Mouse (Mus musculus): ENCODE measurements around the gene Acox1. TPM values are rescaled to one million over a fixed set of nuclear protein-coding genes. Genes with fewer than 3 reads are reported as not detected.

Gene Acox1
- total and polyA plus RNA-seq, 3 experiments: 17.1 to 21.0 (median 20.4) TPM

DNA sequence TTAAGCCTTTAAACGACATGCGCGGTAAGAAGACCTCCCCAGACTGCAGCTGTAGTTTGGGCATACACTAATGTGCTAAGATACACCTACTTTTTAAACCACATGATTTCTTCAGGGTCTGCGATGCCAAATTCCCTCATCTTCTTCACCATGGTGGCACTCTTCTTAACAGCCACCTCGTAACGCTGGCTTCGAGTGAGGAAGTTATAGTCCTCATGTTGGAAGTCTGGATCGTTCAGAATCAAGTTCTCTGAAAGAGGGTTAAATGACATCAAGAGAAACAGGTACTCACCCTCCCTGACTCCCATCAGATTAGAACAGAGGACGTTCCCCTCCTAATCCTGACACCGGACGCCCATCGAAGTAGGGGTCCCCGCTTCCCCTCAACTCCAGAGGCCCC is 713 bp downstream of the Acox1 start:
- in situ Hi-C loops (cut with MboI; ENCODE audit: low pct_ligation_motif_present, low pct_unique_long_range_greater_than_20kb, low sequenced_read_pairs): no loop called here
- Histone ChIP-seq H3K36me3 (replicated peaks in 1 of 2; ENCODE audit: control insufficient read depth in 1 of 2, insufficient read depth in 1 of 2, low read length in 1 of 2) (peaks cover 0 to 20% of the 10 kb centered on the region in 2 experiments), H3K79me2 (replicated peaks; ENCODE audit: control insufficient read depth, extremely low read depth, insufficient read depth, poor library complexity, severe bottlenecking) (peaks cover 10% of the 10 kb centered on the region), H3K4me3 (replicated peaks in 1 of 3; ENCODE audit: low read depth in 2 of 3, low read length in 2 of 3, poor library complexity in 1 of 3) (peak overlapping the region; percentile 73 to 77 (median 74)), H3K4me2 (ENCODE audit: insufficient read depth, low read depth, poor library complexity, severe bottlenecking) (peak overlapping the region; percentile 57), H3K9ac (ENCODE audit: insufficient read depth, low read depth) (peak overlapping the region; percentile 94), H3K4me1 (ENCODE audit: control insufficient read depth in 1 of 2, insufficient read depth in 2 of 2) (peaks cover 14 to 40% of the 10 kb centered on the region in 2 experiments), H3K27ac (ENCODE audit: insufficient read depth, low read depth) (0 out of 2 replicates have a peak overlapping the region, but pooled peaks have one; percentile 14), H3K27me3 (replicated peaks) (no peaks in the 10 kb centered on the region), H3K9me3 (replicated peaks; ENCODE audit: low read length) (no peaks in the 10 kb centered on the region)
- dilution Hi-C loops (cut with MboI; ENCODE audit: extremely low pct_ligation_motif_present, extremely low pct_unique_long_range_greater_than_20kb, low sequenced_read_pairs): no loop called here
- peak; percentile 27 for DNase-seq (ENCODE audit: extremely low read depth)
- TF ChIP-seq MAX (IDR thresholded peaks at IDR 0.05; ENCODE audit: low read length) (peak; percentile 56), SIN3A (IDR thresholded peaks at IDR 0.05; ENCODE audit: low read length) (no peak; the same call in 1 of the 2 replicates), NRF1 (IDR thresholded peaks at IDR 0.05; ENCODE audit: low read depth, low read length) (peak; percentile 27; the same call in 1 of the 2 replicates)

DNA sequence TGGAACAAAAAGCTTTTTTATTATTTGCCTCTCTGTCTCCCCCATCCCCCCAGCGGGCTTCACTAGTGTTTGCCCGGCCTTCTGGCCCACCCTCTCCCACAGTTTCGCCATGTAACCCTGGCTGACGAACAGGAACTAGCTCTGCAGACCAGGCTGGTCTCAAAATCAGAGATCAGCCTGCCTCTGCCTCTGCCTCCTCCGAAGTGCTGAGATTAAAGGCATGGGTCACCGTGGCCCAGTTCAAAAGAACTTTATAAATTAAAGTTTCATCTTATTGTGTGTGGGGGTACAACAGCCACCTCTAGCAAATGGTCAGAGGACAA is 1.3 kb downstream of the Acox1 start:
- H3K4me1 ChIP-seq (ENCODE audit: control insufficient read depth in 1 of 2, insufficient read depth in 2 of 2): peaks cover 14 to 40% of the 10 kb centered on the region in 2 experiments
- in situ Hi-C loops (cut with MboI; ENCODE audit: low pct_ligation_motif_present, low pct_unique_long_range_greater_than_20kb, low sequenced_read_pairs): no loop called here
- H3K79me2 ChIP-seq (replicated peaks; ENCODE audit: control insufficient read depth, extremely low read depth, insufficient read depth, poor library complexity, severe bottlenecking): peaks cover 10% of the 10 kb centered on the region
- dilution Hi-C loops (cut with MboI; ENCODE audit: extremely low pct_ligation_motif_present, extremely low pct_unique_long_range_greater_than_20kb, low sequenced_read_pairs): no loop called here
- no peaks in the 10 kb centered on the region for H3K9me3 ChIP-seq (replicated peaks; ENCODE audit: low read length)
- DNase-seq (ENCODE audit: extremely low read depth): no peak
- H3K36me3 ChIP-seq (replicated peaks in 1 of 2; ENCODE audit: control insufficient read depth in 1 of 2, insufficient read depth in 1 of 2, low read length in 1 of 2): peaks cover 0 to 20% of the 10 kb centered on the region in 2 experiments
- no peak for TF ChIP-seq CHD2 (IDR thresholded peaks at IDR 0.05; ENCODE audit: low read length)
- no peak for TF ChIP-seq NELFE (IDR thresholded peaks at IDR 0.05; ENCODE audit: low read depth, low read length)
- TF ChIP-seq E2F4 (IDR thresholded peaks at IDR 0.05; ENCODE audit: insufficient replicate concordance, low read depth, low read length): no peak
- no peak for TF ChIP-seq JUN (IDR thresholded peaks at IDR 0.05; ENCODE audit: insufficient read depth, low read depth, low read length)
- no peak for TF ChIP-seq MAFK (IDR thresholded peaks at IDR 0.05; ENCODE audit: insufficient replicate concordance, low read length)
- TF ChIP-seq CHD1 (IDR thresholded peaks at IDR 0.05; ENCODE audit: low read depth, low read length): no peak
- TF ChIP-seq UBTF (IDR thresholded peaks at IDR 0.05; ENCODE audit: low read depth, low read length): no peak
- no peak for TF ChIP-seq RCOR1 (conservative IDR thresholded peaks at IDR 0.05; ENCODE audit: low read depth, low read length)
- TF ChIP-seq MAZ (IDR thresholded peaks at IDR 0.05; ENCODE audit: low read depth, low read length): no peak
- TF ChIP-seq BHLHE40 (IDR thresholded peaks at IDR 0.05; ENCODE audit: low read depth, low read length): no peak
- TF ChIP-seq USF1 (IDR thresholded peaks at IDR 0.05; ENCODE audit: low read depth, low read length): no peak
- no peak for TF ChIP-seq MXI1 (IDR thresholded peaks at IDR 0.05; ENCODE audit: low read depth, low read length)
- TF ChIP-seq PAX5 (IDR thresholded peaks at IDR 0.05; ENCODE audit: low read length): no peak
- no peak overlapping the region for H3K27ac ChIP-seq (ENCODE audit: insufficient read depth, low read depth)
- H3K4me3 ChIP-seq (replicated peaks in 1 of 3; ENCODE audit: low read depth in 2 of 3, low read length in 2 of 3, poor library complexity in 1 of 3): peak overlapping the region in 1 of 3 experiments; percentile 11
- H3K9ac ChIP-seq (ENCODE audit: insufficient read depth, low read depth): peak overlapping the region; percentile 27; the same call in 1 of the 2 replicates
- no peaks in the 10 kb centered on the region for H3K27me3 ChIP-seq (replicated peaks)
- H3K4me2 ChIP-seq (ENCODE audit: insufficient read depth, low read depth, poor library complexity, severe bottlenecking): peak overlapping the region; percentile 64
